Comparison of ENCODE assay signal across 8 mouse cellular contexts in the genomic region with DNA sequence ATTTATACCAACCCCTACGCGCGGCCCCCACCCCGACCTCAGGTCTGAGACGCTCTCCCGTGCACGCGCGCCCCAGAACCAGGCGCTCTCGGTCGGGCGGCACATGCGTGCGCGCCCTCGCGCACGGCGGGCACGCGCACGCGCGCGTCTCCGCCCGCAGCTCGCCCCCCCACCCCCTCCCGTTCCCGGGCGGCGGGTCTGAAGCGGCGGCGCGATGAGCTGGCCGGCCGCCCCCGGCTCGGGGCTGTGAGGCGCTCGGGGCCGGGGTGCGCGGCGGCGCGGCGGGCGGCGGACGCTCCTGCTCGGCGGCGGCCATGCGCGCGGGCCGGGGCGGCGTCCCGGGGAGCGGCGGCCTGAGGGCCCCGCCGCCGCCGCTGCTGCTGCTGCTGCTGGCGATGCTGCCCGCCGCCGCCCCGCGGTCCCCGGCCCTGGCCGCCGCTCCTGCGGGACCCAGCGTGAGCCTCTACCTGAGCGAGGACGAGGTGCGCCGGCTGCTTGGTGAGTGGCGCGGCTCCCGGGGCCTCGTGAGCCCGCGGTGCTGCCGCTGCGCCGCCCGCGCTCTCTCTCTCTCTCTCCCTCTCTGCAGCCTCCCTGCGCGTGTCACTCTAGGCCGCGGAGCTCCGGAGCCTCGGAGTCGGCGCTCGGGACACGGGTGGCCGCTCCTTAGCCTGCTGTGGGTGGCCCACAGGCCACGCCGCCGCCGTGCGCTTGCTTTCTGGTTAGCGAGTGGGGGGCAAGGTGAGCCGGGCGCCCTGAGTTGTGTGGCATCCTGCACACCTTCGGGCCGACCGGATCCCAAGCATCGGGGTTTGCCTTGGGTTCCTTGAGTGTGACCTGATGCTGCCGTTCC. TPM values are rescaled to one million over a fixed set of nuclear protein-coding genes. Genes with fewer than 3 reads are reported as not detected.
DNase-seq lines count a peak whose midpoint lies in the region; ATAC-seq lines count a peak whose summit lies in the region.

Gene Ryk (plus strand): TSS at position 176 of the 850 bp plus-strand sequence.

- peak; percentile 64 for ATAC-seq in embryonic facial prominence, embryonic 11.5 days (replicated peaks; ENCODE audit: insufficient number of reproducible peaks, low FRiP score, low TSS enrichment, low read depth)
- peak; percentile 73 for ATAC-seq in limb, embryonic 11.5 days (ENCODE audit: insufficient number of reproducible peaks, low FRiP score, low TSS enrichment, low read depth)
- peak; percentile 87 for ATAC-seq in midbrain, embryonic 15.5 days (replicated peaks)

- peak within 1 kb of the TSS; percentile 91 for H3K4me3 ChIP-seq in embryonic facial prominence, embryonic 11.5 days (ENCODE audit: low read depth, low read length)
- H3K4me3 ChIP-seq in limb, embryonic 11.5 days (ENCODE audit: low read depth, low read length), result peak within 1 kb of the TSS; percentile 97
- peak within 1 kb of the TSS; percentile 85 for H3K4me3 ChIP-seq in midbrain, embryonic 15.5 days

- peak within 1 kb of the TSS; percentile 98 for H3K9ac ChIP-seq in embryonic facial prominence, embryonic 11.5 days (replicated peaks; ENCODE audit: low read length)
- H3K9ac ChIP-seq in limb, embryonic 11.5 days (ENCODE audit: low read length), result peak within 1 kb of the TSS; percentile 97
- H3K9ac ChIP-seq in midbrain, embryonic 15.5 days, result peak within 1 kb of the TSS; percentile 86

- under 1% methylated on average over 69 of the region's 119 CpGs for WGBS in embryonic facial prominence, embryonic 11.5 days
- WGBS in limb, embryonic 11.5 days, result under 1% methylated on average over 90 of the region's 119 CpGs
- WGBS in midbrain, embryonic 15.5 days, result under 1% methylated on average over 85 of the region's 119 CpGs

- no peaks in the 10 kb centered on the region for H3K36me3 ChIP-seq in embryonic facial prominence, embryonic 11.5 days (replicated peaks; ENCODE audit: control insufficient read depth, insufficient read depth, low read depth, low read length)
- H3K36me3 ChIP-seq in limb, embryonic 11.5 days (ENCODE audit: control insufficient read depth, insufficient read depth, low read length), result no peaks in the 10 kb centered on the region
- H3K36me3 ChIP-seq in midbrain, embryonic 15.5 days (replicated peaks), result no peaks in the 10 kb centered on the region

- peak; percentile 65 for DNase-seq in 3T3-L1 (ENCODE audit: low read depth, low spot score)
- DNase-seq in adrenal gland, postnatal 14 days, result peak; percentile 87
- DNase-seq in embryonic facial prominence, embryonic 11.5 days (ENCODE audit: low spot score), result peak; percentile 89
- peak; percentile 83 to 85 for DNase-seq in heart, adult 18-20 months
- DNase-seq in kidney, adult 18-20 months, result peak; percentile 82
- peak; percentile 82 for DNase-seq in limb, embryonic 11.5 days (ENCODE audit: low spot score)
- DNase-seq in spleen, postnatal 14 days (ENCODE audit: low spot score in 2 of 2), result peak; percentile 9 to 27

- peak within 1 kb of the TSS; percentile 81 for H3K27ac ChIP-seq in embryonic facial prominence, embryonic 11.5 days (replicated peaks; ENCODE audit: low read depth, low read length)
- peak within 1 kb of the TSS; percentile 87 for H3K27ac ChIP-seq in limb, embryonic 11.5 days (replicated peaks; ENCODE audit: low read depth, low read length)
- peak within 1 kb of the TSS; percentile 92 for H3K27ac ChIP-seq in midbrain, embryonic 15.5 days

- H3K4me2 ChIP-seq in embryonic facial prominence, embryonic 11.5 days (ENCODE audit: low read depth, low read length), result peak within 1 kb of the TSS; percentile 77
- H3K4me2 ChIP-seq in limb, embryonic 11.5 days (ENCODE audit: low read depth, severe bottlenecking), result peak within 1 kb of the TSS; percentile 60
- H3K4me2 ChIP-seq in midbrain, embryonic 15.5 days, result peak within 1 kb of the TSS; percentile 60

- 0 out of 2 replicates have a peak, but pooled peaks cover 3% of the 10 kb centered on the region for H3K4me1 ChIP-seq in embryonic facial prominence, embryonic 11.5 days (ENCODE audit: control insufficient read depth, insufficient read depth, low read length)
- H3K4me1 ChIP-seq in limb, embryonic 11.5 days (ENCODE audit: control insufficient read depth, insufficient read depth, low read length), result peaks cover 34% of the 10 kb centered on the region
- H3K4me1 ChIP-seq in midbrain, embryonic 15.5 days, result peaks cover 31% of the 10 kb centered on the region

- H3K9me3 ChIP-seq in embryonic facial prominence, embryonic 11.5 days (replicated peaks; ENCODE audit: control insufficient read depth, low read length), result no peaks in the 10 kb centered on the region
- no peaks in the 10 kb centered on the region for H3K9me3 ChIP-seq in limb, embryonic 11.5 days (ENCODE audit: control insufficient read depth, low read length)
- no peaks in the 10 kb centered on the region for H3K9me3 ChIP-seq in midbrain, embryonic 15.5 days

- H3K27me3 ChIP-seq in embryonic facial prominence, embryonic 11.5 days (ENCODE audit: control insufficient read depth, insufficient read depth, low read length), result no peaks in the 10 kb centered on the region
- H3K27me3 ChIP-seq in limb, embryonic 11.5 days (ENCODE audit: control insufficient read depth, insufficient read depth, low read length), result no peaks in the 10 kb centered on the region
- no peaks in the 10 kb centered on the region for H3K27me3 ChIP-seq in midbrain, embryonic 15.5 days (replicated peaks)

RNA-seq across cellular contexts. Expression of gene Ryk, which starts in this region (rescaled TPM):
- 54.6 and 56.0 TPM in 2 replicates for total RNA-seq in adrenal gland, postnatal 14 days (2021)
- polyA plus RNA-seq in embryonic facial prominence, embryonic 11.5 days (2014; fragmentation: Nextera tagmentation; extraction: Ambion mirVana), result 31.0 and 50.8 TPM in 2 replicates
- 10 to 100 TPM; 35.6 to 40.0 TPM for total RNA-seq in heart, adult 18-20 months (2021)
- 31.6 and 43.0 TPM in 2 replicates for polyA plus RNA-seq in limb, embryonic 11.5 days (2014; fragmentation: Nextera tagmentation; extraction: Ambion mirVana)
- polyA plus RNA-seq in midbrain, embryonic 15.5 days (2015; fragmentation: Nextera tagmentation; extraction: Ambion mirVana), result 12.5 and 14.1 TPM in 2 replicates

Comparison
In these comparisons a context has a peak if more than half of its experiments do, and no peak if none do; other contexts are left out.
1. Peak in every context shown above with its lines: DNase-seq, ATAC-seq, H3K4me3 ChIP-seq and H3K27ac ChIP-seq.
2. DNase-seq: peak in every context shown above with its lines; median percentile 89 in embryonic facial prominence, embryonic 11.5 days; 87 in adrenal gland, postnatal 14 days; 84 in heart, adult 18-20 months; 82 in kidney, adult 18-20 months; 82 in limb, embryonic 11.5 days; 65 in 3T3-L1; 18 in spleen, postnatal 14 days.